Mouse (Mus musculus) spleen, adult 2 months (tissue): ENCODE results near the gene Adgrl3.

ENCODE experiments used
- CTCF ChIP-seq: fragments of 200-500 bp; IDR thresholded peaks from 2 replicates; pipeline ENCODE4 v1.5.1; 2011; ENCODE audit warnings: mild to moderate bottlenecking, inconsistent platforms; ENCODE audit not compliant: insufficient read depth, insufficient read length, insufficient replicate concordance; ENCODE audit errors: extremely low read depth
- POLR2A ChIP-seq: fragments of 200-500 bp; IDR thresholded peaks from 2 replicates; pipeline ENCODE4 v1.6.1; 2011; ENCODE audit warnings: low read depth, low read length, inconsistent platforms

DNA sequence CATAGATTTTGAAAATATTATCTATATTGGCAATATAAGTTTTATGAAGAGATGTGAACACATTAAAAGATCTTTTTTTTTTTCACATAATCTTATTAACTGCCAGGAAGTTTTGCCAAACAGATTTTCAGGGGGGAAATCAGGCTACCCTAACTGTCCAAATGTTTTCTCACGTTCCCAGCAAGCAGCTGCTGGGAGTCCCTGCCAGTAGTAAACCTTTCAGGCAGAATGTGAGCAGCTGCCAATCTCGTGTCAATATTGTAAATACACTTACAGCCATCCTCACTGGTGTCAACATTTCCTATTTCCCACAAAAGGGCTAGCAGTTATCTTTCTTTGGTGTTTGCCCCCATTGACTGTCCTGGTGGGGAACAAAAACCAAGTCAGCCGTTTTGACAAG is 107.7 kb downstream of the Adgrl3 start:
- TF ChIP-seq POLR2A (no peak), CTCF (no peak)
